Mouse (Mus musculus) kidney, postnatal 0 days (tissue): ENCODE measurements around the gene Stac3. TPM values are rescaled to one million over a fixed set of nuclear protein-coding genes. Genes with fewer than 3 reads are reported as not detected.

ENCODE experiments used
- ATAC-seq: fragments of 200-750 bp; cut with Nextera tagmentation; replicated peaks from 2 replicates; pipeline ENCODE4 v1.8.0; 2017; ENCODE audit warnings: low read depth, moderate number of reproducible peaks, moderate TSS enrichment, moderate library complexity; ENCODE audit not compliant: low FRiP score
- DNase-seq: peaks from one replicate; pipeline ENCODE4 v3.0.0-alpha.2; 2016; ENCODE audit warnings: low spot score
- H3K27ac ChIP-seq: fragments of 300-500 bp; sonication (generic); 2 replicates; pipeline ENCODE4 v1.5.1; 2014; ENCODE audit warnings: mild to moderate bottlenecking
- H3K27me3 ChIP-seq: fragments of 300-500 bp; sonication (generic); 2 replicates; pipeline ENCODE4 v1.6.1; 2014; ENCODE audit warnings: low read length, mixed read lengths; ENCODE audit not compliant: insufficient read depth
- H3K36me3 ChIP-seq: fragments of 300-500 bp; sonication (generic); 2 replicates; pipeline ENCODE4 v1.6.1; 2014; ENCODE audit warnings: low read length, mixed read lengths; ENCODE audit not compliant: insufficient read depth
- H3K4me1 ChIP-seq: fragments of 300-500 bp; sonication (generic); replicated peaks from 2 replicates; pipeline ENCODE4 v1.6.1; 2014; ENCODE audit warnings: antibody characterized with exemption, low read length, mixed read lengths; ENCODE audit not compliant: insufficient read depth
- H3K4me2 ChIP-seq: fragments of 300-500 bp; sonication (generic); 2 replicates; pipeline ENCODE4 v1.6.1; 2014; ENCODE audit warnings: mild to moderate bottlenecking, low read length, moderate library complexity, mixed read lengths
- H3K4me3 ChIP-seq: fragments of 300-500 bp; sonication (generic); replicated peaks from 2 replicates; pipeline ENCODE4 v1.5.1; 2014; ENCODE audit warnings: low read depth, low read length
- H3K9ac ChIP-seq: fragments of 300-500 bp; sonication (generic); 2 replicates; pipeline ENCODE4 v1.6.1; 2014; ENCODE audit warnings: low read depth, low read length
- H3K9me3 ChIP-seq: fragments of 300-500 bp; sonication (generic); replicated peaks from 2 replicates; pipeline ENCODE4 v1.6.1; 2016; ENCODE audit warnings: low read length, inconsistent platforms, mixed read lengths
- CTCF ChIP-seq: IDR thresholded peaks from 2 replicates; pipeline ENCODE4 v1.5.1; 2016; ENCODE audit warnings: antibody characterized with exemption, low read depth, mild to moderate bottlenecking, moderate library complexity
- WGBS: fragments of 180-500 bp; shearing (Covaris S2); extraction: QIAGEN DNeasy Blood & Tissue Kit; methylation state at CpG from one replicate; pipeline ENCODE4 v1.1.7; 2014; 5-methylcytosine and 5-hydroxymethylcytosine counted together
- polyA plus RNA-seq: library from polyadenylated mRNA; unstranded; fragments of >200 nt; fragmentation: Nextera tagmentation; extraction: Ambion mirVana; gene quantifications from 2 replicates; pipeline ENCODE4 v1.2.1, GENCODE M21; 2015

The Stac3 gene
- polyA plus RNA-seq, 1 experiment from 2014 or later = 0.16 TPM

GRCm38 (mm10) chr10:127527481-127527880 lies 26.0 kb downstream of the Stac3 start:
- TF ChIP-seq CTCF = no peak
- DNase-seq = no peak
- Histone ChIP-seq H3K27ac (no peak overlapping the region), H3K36me3 (no peaks in the 10 kb centered on the region), H3K4me1 (peaks cover 9% of the 10 kb centered on the region; the same call in 1 of the 2 replicates), H3K27me3 (peaks cover 83% of the 10 kb centered on the region), H3K4me3 (no peak overlapping the region), H3K4me2 (no peak overlapping the region), H3K9me3 (no peaks in the 10 kb centered on the region), H3K9ac (no peak overlapping the region)
- no peak for ATAC-seq
- WGBS = 5% methylated on average over 17 of the region's 17 CpGs

GRCm38 (mm10) chr10:127530945-127531344 lies 29.5 kb downstream of the Stac3 start:
- H3K4me1 ChIP-seq = peaks cover 22% of the 10 kb centered on the region
- no peak overlapping the region for H3K4me3 ChIP-seq
- H3K27ac ChIP-seq = no peak overlapping the region
- H3K27me3 ChIP-seq = peaks cover 95% of the 10 kb centered on the region
- no peak overlapping the region for H3K9ac ChIP-seq
- ATAC-seq (no peak), DNase-seq (no peak)
- no peak for TF ChIP-seq CTCF
- peak overlapping the region; percentile 15 for H3K4me2 ChIP-seq
- H3K9me3 ChIP-seq = no peaks in the 10 kb centered on the region
- WGBS = 1% methylated on average over 23 of the region's 25 CpGs
- no peaks in the 10 kb centered on the region for H3K36me3 ChIP-seq

GRCm38 (mm10) chr10:127531548-127531947 lies 30.1 kb downstream of the Stac3 start:
- no peaks in the 10 kb centered on the region for H3K9me3 ChIP-seq
- H3K4me3 ChIP-seq = no peak overlapping the region
- H3K27ac ChIP-seq = no peak overlapping the region
- ATAC-seq (no peak), DNase-seq (no peak)
- H3K27me3 ChIP-seq = peaks cover 95% of the 10 kb centered on the region
- H3K4me1 ChIP-seq = peaks cover 16% of the 10 kb centered on the region
- 5% methylated on average over 4 of the region's 4 CpGs for WGBS
- no peak for TF ChIP-seq CTCF
- H3K9ac ChIP-seq = no peak overlapping the region
- no peak overlapping the region for H3K4me2 ChIP-seq
- H3K36me3 ChIP-seq = no peaks in the 10 kb centered on the region

- Histone ChIP-seq H3K4me2 (peak within 1 kb of the TSS; percentile 83), H3K27ac (no peak within 1 kb of the TSS), H3K27me3 (peaks cover 73% of the 10 kb centered on the region), H3K36me3 (no peaks in the 10 kb centered on the region), H3K4me3 (peak within 1 kb of the TSS; percentile 35), H3K9ac (peak within 1 kb of the TSS; percentile 27; the same call in 1 of the 2 replicates), H3K4me1 (peaks cover 13% of the 10 kb centered on the region), H3K9me3 (no peaks in the 10 kb centered on the region)
- under 1% methylated on average over 49 of the region's 78 CpGs for WGBS
- DNase-seq = no peak
- no peak for TF ChIP-seq CTCF
- no peak; the same call in 1 of the 2 replicates for ATAC-seq
These were observed 32.8 kb downstream of the Stac3 start, which contains the start of gene Nxph4 for GRCm38 (mm10) chr10:127534036-127534928. TSS of gene Nxph4 (minus strand) at chr10:127534559.

GRCm38 (mm10) chr10:127534929-127535384 lies 33.5 kb downstream of the Stac3 start:
- TF ChIP-seq CTCF = no peak
- no peak overlapping the region for H3K9ac ChIP-seq
- no peaks in the 10 kb centered on the region for H3K9me3 ChIP-seq
- H3K4me2 ChIP-seq = peak overlapping the region; percentile 83
- peaks cover 68% of the 10 kb centered on the region for H3K27me3 ChIP-seq
- peak overlapping the region; percentile 35 for H3K4me3 ChIP-seq
- H3K27ac ChIP-seq = no peak overlapping the region
- DNase-seq (no peak), ATAC-seq (no peak; the same call in 1 of the 2 replicates)
- 1% methylated on average over 28 of the region's 30 CpGs for WGBS
- H3K4me1 ChIP-seq = peaks cover 13% of the 10 kb centered on the region
- H3K36me3 ChIP-seq = no peaks in the 10 kb centered on the region

GRCm38 (mm10) chr10:127536586-127537314 lies 35.3 kb downstream of the Stac3 start:
- Histone ChIP-seq H3K27me3 (peaks cover 51% of the 10 kb centered on the region), H3K4me2 (no peak overlapping the region), H3K27ac (no peak overlapping the region), H3K9me3 (no peaks in the 10 kb centered on the region), H3K9ac (no peak overlapping the region), H3K4me3 (no peak overlapping the region), H3K4me1 (peaks cover 13% of the 10 kb centered on the region), H3K36me3 (no peaks in the 10 kb centered on the region)
- DNase-seq (peak; percentile 79), ATAC-seq (no peak)
- TF ChIP-seq CTCF = peak; percentile 63
- WGBS = 5% methylated on average over 8 of the region's 8 CpGs
